Mouse (Mus musculus) stomach, embryonic 14.5 days (tissue): ENCODE results near the gene Ppp2r5a. TPM values are rescaled to one million over a fixed set of nuclear protein-coding genes. Genes with fewer than 3 reads are reported as not detected.

Experiments
- ATAC-seq: fragments of 200-750 bp; cut with Nextera tagmentation; 2 replicates; pipeline ENCODE4 v1.8.0; 2017; ENCODE audit warnings: low read depth, moderate TSS enrichment; ENCODE audit not compliant: insufficient number of reproducible peaks, insufficient read depth, low FRiP score
- H3K27ac ChIP-seq: fragments of 300-500 bp; sonication (generic); 2 replicates; pipeline ENCODE4 v1.5.1; 2014; ENCODE audit warnings: mild to moderate bottlenecking, low read length, moderate library complexity, mixed read lengths
- H3K27me3 ChIP-seq: fragments of 300-500 bp; sonication (generic); 2 replicates; pipeline ENCODE4 v1.6.1; 2014; ENCODE audit warnings: low read length, control low read depth, mixed read lengths; ENCODE audit not compliant: control insufficient read depth, insufficient read depth
- H3K36me3 ChIP-seq: fragments of 300-500 bp; sonication (generic); 2 replicates; pipeline ENCODE4 v1.6.1; 2014; ENCODE audit warnings: mild to moderate bottlenecking, control low read depth, low read length, moderate library complexity, mixed read lengths; ENCODE audit not compliant: control insufficient read depth, insufficient read depth
- H3K4me1 ChIP-seq: fragments of 300-500 bp; sonication (generic); 2 replicates; pipeline ENCODE4 v1.6.1; 2014; ENCODE audit warnings: low read length, control low read depth, mixed read lengths; ENCODE audit not compliant: control insufficient read depth, insufficient read depth
- H3K4me2 ChIP-seq: fragments of 300-500 bp; sonication (generic); replicated peaks from 2 replicates; pipeline ENCODE4 v1.6.1; 2014; ENCODE audit warnings: low read depth, low read length, control low read depth
- H3K4me3 ChIP-seq: fragments of 300-500 bp; sonication (generic); 2 replicates; pipeline ENCODE4 v1.5.1; 2014; ENCODE audit warnings: low read depth, low read length, control low read depth
- H3K9ac ChIP-seq: fragments of 300-500 bp; sonication (generic); replicated peaks from 2 replicates; pipeline ENCODE4 v1.6.1; 2014; ENCODE audit warnings: low read depth, mild to moderate bottlenecking, control low read depth, low read length, moderate library complexity, mixed read lengths
- H3K9me3 ChIP-seq: fragments of 300-500 bp; sonication (generic); 2 replicates; pipeline ENCODE4 v1.6.1; 2016; ENCODE audit warnings: low read depth, low read length, control low read depth; ENCODE audit not compliant: control insufficient read depth
- WGBS: fragments of 180-500 bp; shearing (Covaris S2); extraction: QIAGEN DNeasy Blood & Tissue Kit; methylation state at CpG from one replicate; pipeline ENCODE4 v1.1.7; 2014; 5-methylcytosine and 5-hydroxymethylcytosine counted together
- polyA plus RNA-seq: library from polyadenylated mRNA; unstranded; fragments of >200 nt; fragmentation: Nextera tagmentation; extraction: Ambion mirVana; gene quantifications from 2 replicates; pipeline ENCODE4 v1.2.1, GENCODE M21; 2014

Gene Ppp2r5a
- polyA plus RNA-seq, 1 experiment from 2014 or later, result 22.5 TPM

GRCm38 (mm10) chr1:191313158-191313557 lies 89.9 kb downstream of the Ppp2r5a start:
- ATAC-seq, result no peak
- Histone ChIP-seq H3K27me3 (no peaks in the 10 kb centered on the region), H3K27ac (no peak overlapping the region), H3K4me2 (peak overlapping the region; percentile 45), H3K9me3 (no peaks in the 10 kb centered on the region), H3K4me1 (peaks cover 7% of the 10 kb centered on the region; the same call in 1 of the 2 replicates), H3K4me3 (peak overlapping the region; percentile 46; the same call in 1 of the 2 replicates), H3K9ac (no peak overlapping the region), H3K36me3 (no peaks in the 10 kb centered on the region)
- WGBS, result 65% methylated on average over 6 of the region's 6 CpGs

GRCm38 (mm10) chr1:191312513-191312941 lies 90.5 kb downstream of the Ppp2r5a start:
- Histone ChIP-seq H3K9me3 (no peaks in the 10 kb centered on the region), H3K27me3 (no peaks in the 10 kb centered on the region), H3K9ac (no peak overlapping the region; the same call in 1 of the 2 replicates), H3K4me3 (peak overlapping the region; percentile 46), H3K4me2 (peak overlapping the region; percentile 45), H3K36me3 (0 out of 2 replicates have a peak, but pooled peaks cover 4% of the 10 kb centered on the region), H3K4me1 (peaks cover 7% of the 10 kb centered on the region; the same call in 1 of the 2 replicates), H3K27ac (no peak overlapping the region)
- peak; percentile 92 for ATAC-seq
- 1% methylated on average over 14 of the region's 14 CpGs for WGBS

- no peak overlapping the region for H3K27ac ChIP-seq
- no peak for ATAC-seq
- 73% methylated on average over 4 of the region's 4 CpGs for WGBS
- no peaks in the 10 kb centered on the region for H3K9me3 ChIP-seq
- H3K9ac ChIP-seq, result no peak overlapping the region
- H3K27me3 ChIP-seq, result no peaks in the 10 kb centered on the region
- H3K4me1 ChIP-seq, result 0 out of 2 replicates have a peak, but pooled peaks cover 2% of the 10 kb centered on the region
- no peak overlapping the region for H3K4me2 ChIP-seq
- 0 out of 2 replicates have a peak, but pooled peaks cover 4% of the 10 kb centered on the region for H3K36me3 ChIP-seq
- H3K4me3 ChIP-seq, result no peak overlapping the region
Observed at GRCm38 (mm10) chr1:191311296-191311898, 91.7 kb downstream of the Ppp2r5a start.

- Histone ChIP-seq H3K4me3 (no peak overlapping the region), H3K9ac (no peak overlapping the region), H3K9me3 (no peaks in the 10 kb centered on the region), H3K27ac (no peak overlapping the region), H3K27me3 (no peaks in the 10 kb centered on the region), H3K4me2 (no peak overlapping the region), H3K36me3 (0 out of 2 replicates have a peak, but pooled peaks cover 4% of the 10 kb centered on the region), H3K4me1 (no peaks in the 10 kb centered on the region)
- ATAC-seq, result no peak
- 78% methylated on average over 9 of the region's 9 CpGs for WGBS
Observed at GRCm38 (mm10) chr1:191307766-191308455, 95.2 kb downstream of the Ppp2r5a start.

GRCm38 (mm10) chr1:191306316-191306715 lies 96.8 kb downstream of the Ppp2r5a start:
- H3K4me2 ChIP-seq, result no peak overlapping the region
- H3K27ac ChIP-seq, result no peak overlapping the region
- ATAC-seq, result no peak
- no peaks in the 10 kb centered on the region for H3K9me3 ChIP-seq
- H3K36me3 ChIP-seq, result 0 out of 2 replicates have a peak, but pooled peaks cover 4% of the 10 kb centered on the region
- H3K4me3 ChIP-seq, result no peak overlapping the region
- no peak overlapping the region for H3K9ac ChIP-seq
- no peaks in the 10 kb centered on the region for H3K27me3 ChIP-seq
- no peaks in the 10 kb centered on the region for H3K4me1 ChIP-seq
- WGBS, result 85% methylated on average over 9 of the region's 9 CpGs

GRCm38 (mm10) chr1:191305610-191306009 lies 97.5 kb downstream of the Ppp2r5a start:
- no peak overlapping the region for H3K27ac ChIP-seq
- no peaks in the 10 kb centered on the region for H3K27me3 ChIP-seq
- ATAC-seq, result no peak
- H3K4me1 ChIP-seq, result no peaks in the 10 kb centered on the region
- no peaks in the 10 kb centered on the region for H3K9me3 ChIP-seq
- 79% methylated on average over 7 of the region's 7 CpGs for WGBS
- H3K4me2 ChIP-seq, result no peak overlapping the region
- H3K4me3 ChIP-seq, result no peak overlapping the region
- 0 out of 2 replicates have a peak, but pooled peaks cover 4% of the 10 kb centered on the region for H3K36me3 ChIP-seq
- H3K9ac ChIP-seq, result no peak overlapping the region

GRCm38 (mm10) chr1:191304216-191304615 lies 98.9 kb downstream of the Ppp2r5a start:
- WGBS, result 77% methylated on average over 6 of the region's 6 CpGs

GRCm38 (mm10) chr1:191303736-191304135 lies 99.3 kb downstream of the Ppp2r5a start:
- Histone ChIP-seq H3K36me3 (0 out of 2 replicates have a peak, but pooled peaks cover 4% of the 10 kb centered on the region), H3K9ac (no peak overlapping the region), H3K4me1 (no peaks in the 10 kb centered on the region), H3K27ac (no peak overlapping the region), H3K27me3 (no peaks in the 10 kb centered on the region), H3K9me3 (no peaks in the 10 kb centered on the region), H3K4me2 (no peak overlapping the region), H3K4me3 (no peak overlapping the region)
- no peak for ATAC-seq
- WGBS, result 82% methylated on average over 3 of the region's 3 CpGs

More at GRCm38 (mm10) chr1:191304216-191304615, 98.9 kb downstream of the Ppp2r5a start:
- no peak overlapping the region for H3K4me2 ChIP-seq
- no peak overlapping the region for H3K9ac ChIP-seq
- no peaks in the 10 kb centered on the region for H3K27me3 ChIP-seq
- no peaks in the 10 kb centered on the region for H3K9me3 ChIP-seq
- H3K4me1 ChIP-seq, result no peaks in the 10 kb centered on the region
- ATAC-seq, result no peak
- no peak overlapping the region for H3K27ac ChIP-seq
- H3K36me3 ChIP-seq, result 0 out of 2 replicates have a peak, but pooled peaks cover 4% of the 10 kb centered on the region
- H3K4me3 ChIP-seq, result no peak overlapping the region
